Mouse (Mus musculus) limb, embryonic 13.5 days (tissue): ENCODE data around the gene Tsr3. TPM values are rescaled to one million over a fixed set of nuclear protein-coding genes. Genes with fewer than 3 reads are reported as not detected.
"Not testable (repeated sequence)": the region's sequence is repeated elsewhere in the genome, so short reads cannot be mapped to it uniquely, and the experiment has no call there.

Experiments used
- ATAC-seq: fragments of 200-750 bp; cut with Nextera tagmentation; 2 replicates; pipeline ENCODE4 v1.8.0; 2017; ENCODE audit warnings: low read depth, moderate number of reproducible peaks, moderate TSS enrichment; ENCODE audit not compliant: low FRiP score
- H3K27ac ChIP-seq: fragments of 300-500 bp; sonication (generic); 2 replicates; pipeline ENCODE4 v1.5.1; 2015; ENCODE audit warnings: inconsistent platforms, mild to moderate bottlenecking, moderate library complexity
- H3K27me3 ChIP-seq: fragments of 300-500 bp; sonication (generic); 2 replicates; pipeline ENCODE4 v1.6.1; 2015; ENCODE audit warnings: mild to moderate bottlenecking, inconsistent platforms
- H3K36me3 ChIP-seq: fragments of 300-500 bp; sonication (generic); 2 replicates; pipeline ENCODE4 v1.6.1; 2015; ENCODE audit warnings: inconsistent platforms, mild to moderate bottlenecking, moderate library complexity
- H3K4me1 ChIP-seq: fragments of 300-500 bp; sonication (generic); 2 replicates; pipeline ENCODE4 v1.6.1; 2015; ENCODE audit warnings: inconsistent platforms
- H3K4me2 ChIP-seq: fragments of 300-500 bp; sonication (generic); replicated peaks from 2 replicates; pipeline ENCODE4 v1.6.1; 2015; ENCODE audit warnings: inconsistent platforms, mild to moderate bottlenecking, moderate library complexity
- H3K4me3 ChIP-seq: fragments of 300-500 bp; sonication (generic); 2 replicates; pipeline ENCODE4 v1.5.1; 2015; ENCODE audit warnings: moderate library complexity, mild to moderate bottlenecking, inconsistent platforms
- H3K9ac ChIP-seq: fragments of 300-500 bp; sonication (generic); 2 replicates; pipeline ENCODE4 v1.6.1; 2015; ENCODE audit warnings: mild to moderate bottlenecking, inconsistent platforms
- H3K9me3 ChIP-seq: fragments of 300-500 bp; sonication (generic); 2 replicates; pipeline ENCODE4 v1.6.1; 2016; ENCODE audit warnings: inconsistent platforms
- WGBS: fragments of 180-500 bp; shearing (Covaris S2); methylation state at CpG from one replicate; pipeline ENCODE4 v1.1.7; 2015; 5-methylcytosine and 5-hydroxymethylcytosine counted together
- polyA plus RNA-seq: library from polyadenylated mRNA; unstranded; fragments of >200 nt; fragmentation: Nextera tagmentation; extraction: Ambion mirVana; gene quantifications from 2 replicates; pipeline ENCODE4 v1.2.1, GENCODE M21; 2015

Gene Tsr3
- polyA plus RNA-seq: 57.0 and 59.4 TPM in 2 replicates

- Histone ChIP-seq H3K9ac (peak within 1 kb of the TSS; percentile 99), H3K4me3 (peak within 1 kb of the TSS; percentile 99), H3K27me3 (no peaks in the 10 kb centered on the region), H3K36me3 (peaks cover 52% of the 10 kb centered on the region), H3K9me3 (no peaks in the 10 kb centered on the region), H3K4me1 (peaks cover 18% of the 10 kb centered on the region), H3K4me2 (peak within 1 kb of the TSS; percentile 95), H3K27ac (peak within 1 kb of the TSS; percentile 92)
- ATAC-seq: peak; percentile 91
- WGBS: under 1% methylated on average over 80 of the region's 80 CpGs
Observed at GRCm38 (mm10) chr17:25239695-25240636, at the start of gene Tsr3, which contains the start of gene Gnptg. Gene Tsr3 (plus strand): TSS chr17:25240170. Gene Gnptg (minus strand): TSS chr17:25240124.

- Histone ChIP-seq H3K9me3 (no peaks in the 10 kb centered on the region), H3K27me3 (no peaks in the 10 kb centered on the region), H3K4me1 (no peaks in the 10 kb centered on the region), H3K4me2 (no peak overlapping the region), H3K9ac (no peak overlapping the region), H3K4me3 (no peak overlapping the region), H3K36me3 (peaks cover 85% of the 10 kb centered on the region), H3K27ac (no peak overlapping the region)
- WGBS: 94% methylated on average over 4 of the region's 4 CpGs
- ATAC-seq: no peak
Observed at GRCm38 (mm10) chr17:25202401-25202800, 37.6 kb upstream of the Tsr3 start.

GRCm38 (mm10) chr17:25210006-25210405 lies 30.0 kb upstream of the Tsr3 start:
- H3K4me3 ChIP-seq: no peak overlapping the region
- no peak overlapping the region for H3K27ac ChIP-seq
- no peaks in the 10 kb centered on the region for H3K4me1 ChIP-seq
- no peak for ATAC-seq
- 92% methylated on average over 4 of the region's 4 CpGs for whole genome bisulfite sequencing
- H3K9ac ChIP-seq: no peak overlapping the region
- H3K27me3 ChIP-seq: no peaks in the 10 kb centered on the region
- peaks cover 97% of the 10 kb centered on the region for H3K36me3 ChIP-seq
- H3K9me3 ChIP-seq: no peaks in the 10 kb centered on the region
- H3K4me2 ChIP-seq: no peak overlapping the region

GRCm38 (mm10) chr17:25210680-25211466 lies 29.1 kb upstream of the Tsr3 start:
- H3K27ac ChIP-seq: no peak overlapping the region
- H3K4me3 ChIP-seq: no peak overlapping the region
- H3K36me3 ChIP-seq: peaks cover 97% of the 10 kb centered on the region
- H3K9ac ChIP-seq: no peak overlapping the region
- no peak overlapping the region for H3K4me2 ChIP-seq
- 84% methylated on average over 15 of the region's 15 CpGs for WGBS
- no peaks in the 10 kb centered on the region for H3K4me1 ChIP-seq
- no peaks in the 10 kb centered on the region for H3K9me3 ChIP-seq
- no peaks in the 10 kb centered on the region for H3K27me3 ChIP-seq
- no peak for ATAC-seq

GRCm38 (mm10) chr17:25211705-25212104 lies 28.3 kb upstream of the Tsr3 start:
- Histone ChIP-seq H3K4me2 (no peak overlapping the region), H3K4me3 (no peak overlapping the region), H3K9ac (no peak overlapping the region), H3K27me3 (no peaks in the 10 kb centered on the region), H3K4me1 (no peaks in the 10 kb centered on the region), H3K27ac (no peak overlapping the region), H3K36me3 (peaks cover 96% of the 10 kb centered on the region), H3K9me3 (no peaks in the 10 kb centered on the region)
- WGBS: 89% methylated on average over 4 of the region's 4 CpGs
- no peak for ATAC-seq

GRCm38 (mm10) chr17:25215431-25215830 lies 24.5 kb upstream of the Tsr3 start:
- H3K36me3 ChIP-seq: peaks cover 91% of the 10 kb centered on the region
- H3K9ac ChIP-seq: no peak overlapping the region
- H3K27me3 ChIP-seq: no peaks in the 10 kb centered on the region
- no peaks in the 10 kb centered on the region for H3K9me3 ChIP-seq
- H3K4me1 ChIP-seq: no peaks in the 10 kb centered on the region
- H3K27ac ChIP-seq: no peak overlapping the region
- no peak for ATAC-seq
- H3K4me3 ChIP-seq: no peak overlapping the region
- H3K4me2 ChIP-seq: no peak overlapping the region
- WGBS: 87% methylated on average over 3 of the region's 3 CpGs

- Histone ChIP-seq H3K27me3 (no peaks in the 10 kb centered on the region), H3K4me1 (peaks cover 17% of the 10 kb centered on the region), H3K27ac (no peak overlapping the region), H3K36me3 (peaks cover 61% of the 10 kb centered on the region), H3K9me3 (no peaks in the 10 kb centered on the region), H3K9ac (no peak overlapping the region), H3K4me2 (no peak overlapping the region), H3K4me3 (no peak overlapping the region)
- WGBS: 91% methylated on average over 9 of the region's 9 CpGs
- ATAC-seq: no peak
Observed at GRCm38 (mm10) chr17:25218967-25219366, 21.0 kb upstream of the Tsr3 start.

GRCm38 (mm10) chr17:25219492-25220295 lies 20.3 kb upstream of the Tsr3 start:
- Histone ChIP-seq H3K4me1 (peaks cover 17% of the 10 kb centered on the region), H3K9ac (no peak overlapping the region), H3K4me2 (no peak overlapping the region), H3K4me3 (no peak overlapping the region), H3K36me3 (peaks cover 59% of the 10 kb centered on the region), H3K27ac (no peak overlapping the region), H3K9me3 (no peaks in the 10 kb centered on the region), H3K27me3 (no peaks in the 10 kb centered on the region)
- ATAC-seq: no peak
- 91% methylated on average over 15 of the region's 15 CpGs for WGBS

- Histone ChIP-seq H3K4me3 (no peak overlapping the region), H3K4me2 (no peak overlapping the region), H3K27me3 (no peaks in the 10 kb centered on the region), H3K9me3 (no peaks in the 10 kb centered on the region), H3K27ac (no peak overlapping the region), H3K9ac (peak overlapping the region; percentile 45), H3K36me3 (peaks cover 56% of the 10 kb centered on the region), H3K4me1 (peaks cover 17% of the 10 kb centered on the region)
- 78% methylated on average over 1 of the region's 1 CpGs for WGBS
- no peak for ATAC-seq
Observed at GRCm38 (mm10) chr17:25220746-25221145, 19.2 kb upstream of the Tsr3 start.

- H3K9me3 ChIP-seq: no peaks in the 10 kb centered on the region
- ATAC-seq: peak; percentile 88
- H3K4me1 ChIP-seq: peaks cover 17% of the 10 kb centered on the region
- H3K36me3 ChIP-seq: peaks cover 59% of the 10 kb centered on the region
- peak overlapping the region; percentile 82 for H3K4me2 ChIP-seq
- H3K4me3 ChIP-seq: peak overlapping the region; percentile 48
- H3K27ac ChIP-seq: peak overlapping the region; percentile 28; the same call in 1 of the 2 replicates
- no peaks in the 10 kb centered on the region for H3K27me3 ChIP-seq
- H3K9ac ChIP-seq: peak overlapping the region; percentile 66
- WGBS: 2% methylated on average over 17 of the region's 30 CpGs
Observed at GRCm38 (mm10) chr17:25221821-25222503, 18.0 kb upstream of the Tsr3 start.

GRCm38 (mm10) chr17:25222504-25222940 lies 17.4 kb upstream of the Tsr3 start:
- H3K9me3 ChIP-seq, H3K27ac ChIP-seq, H3K27me3 ChIP-seq: not testable (repeated sequence)
- 12% methylated on average over 14 of the region's 28 CpGs for WGBS
- Histone ChIP-seq H3K4me1 (peaks cover 17% of the 10 kb centered on the region), H3K4me2 (peak overlapping the region; percentile 82), H3K4me3 (peak overlapping the region; percentile 48), H3K9ac (0 out of 2 replicates have a peak overlapping the region, but pooled peaks have one; percentile 50), H3K36me3 (peaks cover 57% of the 10 kb centered on the region)
- ATAC-seq: peak; percentile 86
